Mouse (Mus musculus): ENCODE data around the gene Stk39. TPM values are rescaled to one million over a fixed set of nuclear protein-coding genes. Genes with fewer than 3 reads are reported as not detected.

Gene Stk39
- polyA plus RNA-seq, 1 experiment from 2014 or later, result 45.1 TPM

- ATAC-seq (replicated peaks; ENCODE audit: low FRiP score) (no peak), DNase-seq (ENCODE audit: low spot score) (no peak)
- H3K27ac ChIP-seq (ENCODE audit: low read depth, low read length), result 0 out of 2 replicates have a peak overlapping the region, but pooled peaks have one; percentile 15
- 15% methylated on average over 4 of the region's 4 CpGs for WGBS
- peaks cover 20% of the 10 kb centered on the region; the same call in 1 of the 2 replicates for H3K4me1 ChIP-seq (replicated peaks; ENCODE audit: control insufficient read depth, insufficient read depth, low read length)
- no peaks in the 10 kb centered on the region for H3K27me3 ChIP-seq (ENCODE audit: control insufficient read depth, insufficient read depth, low read length)
- no peaks in the 10 kb centered on the region for H3K9me3 ChIP-seq (ENCODE audit: control insufficient read depth, low read length)
- H3K4me3 ChIP-seq (ENCODE audit: low read depth, low read length), result no peak overlapping the region
- no peak overlapping the region for H3K9ac ChIP-seq (ENCODE audit: low read length)
- no peak overlapping the region for H3K4me2 ChIP-seq (ENCODE audit: low read depth, low read length, severe bottlenecking)
- H3K36me3 ChIP-seq (ENCODE audit: control insufficient read depth, insufficient read depth, low read length), result no peaks in the 10 kb centered on the region
Measured at GRCm38 (mm10) chr2:68434997-68435396, 37.1 kb downstream of the Stk39 start.

- H3K27me3 ChIP-seq (ENCODE audit: control insufficient read depth, insufficient read depth, low read length), result no peaks in the 10 kb centered on the region
- no peak overlapping the region for H3K27ac ChIP-seq (ENCODE audit: low read depth, low read length)
- H3K36me3 ChIP-seq (ENCODE audit: control insufficient read depth, insufficient read depth, low read length), result no peaks in the 10 kb centered on the region
- H3K4me3 ChIP-seq (ENCODE audit: low read depth, low read length), result no peak overlapping the region
- no peak overlapping the region for H3K4me2 ChIP-seq (ENCODE audit: low read depth, low read length, severe bottlenecking)
- H3K9ac ChIP-seq (ENCODE audit: low read length), result no peak overlapping the region
- DNase-seq (ENCODE audit: low spot score) (no peak), ATAC-seq (replicated peaks; ENCODE audit: low FRiP score) (no peak)
- peaks cover 20% of the 10 kb centered on the region; the same call in 1 of the 2 replicates for H3K4me1 ChIP-seq (replicated peaks; ENCODE audit: control insufficient read depth, insufficient read depth, low read length)
- no peaks in the 10 kb centered on the region for H3K9me3 ChIP-seq (ENCODE audit: control insufficient read depth, low read length)
- 43% methylated on average over 5 of the region's 5 CpGs for WGBS
Measured at GRCm38 (mm10) chr2:68434576-68434975, 37.5 kb downstream of the Stk39 start.

GRCm38 (mm10) chr2:68433736-68434312 lies 38.2 kb downstream of the Stk39 start:
- Histone ChIP-seq H3K36me3 (ENCODE audit: control insufficient read depth, insufficient read depth, low read length) (no peaks in the 10 kb centered on the region), H3K4me3 (ENCODE audit: low read depth, low read length) (no peak overlapping the region), H3K9ac (ENCODE audit: low read length) (no peak overlapping the region), H3K4me1 (replicated peaks; ENCODE audit: control insufficient read depth, insufficient read depth, low read length) (peaks cover 20% of the 10 kb centered on the region; the same call in 1 of the 2 replicates), H3K27ac (ENCODE audit: low read depth, low read length) (no peak overlapping the region), H3K27me3 (ENCODE audit: control insufficient read depth, insufficient read depth, low read length) (no peaks in the 10 kb centered on the region), H3K9me3 (ENCODE audit: control insufficient read depth, low read length) (no peaks in the 10 kb centered on the region), H3K4me2 (ENCODE audit: low read depth, low read length, severe bottlenecking) (no peak overlapping the region)
- WGBS, result 87% methylated on average over 9 of the region's 9 CpGs
- ATAC-seq (replicated peaks; ENCODE audit: low FRiP score) (0 out of 2 replicates have a peak, but pooled peaks have one; percentile 42), DNase-seq (ENCODE audit: low spot score) (no peak)

- H3K4me2 ChIP-seq (ENCODE audit: low read depth, low read length, severe bottlenecking), result no peak overlapping the region
- ATAC-seq (replicated peaks; ENCODE audit: low FRiP score), result no peak
Measured at GRCm38 (mm10) chr2:68432834-68433233, 39.2 kb downstream of the Stk39 start.

GRCm38 (mm10) chr2:68431024-68431962 lies 40.8 kb downstream of the Stk39 start:
- H3K4me3 ChIP-seq (ENCODE audit: low read depth, low read length), result no peak overlapping the region
- no peaks in the 10 kb centered on the region for H3K36me3 ChIP-seq (ENCODE audit: control insufficient read depth, insufficient read depth, low read length)
- 91% methylated on average over 14 of the region's 14 CpGs for WGBS
- ATAC-seq (replicated peaks; ENCODE audit: low FRiP score) (no peak), DNase-seq (ENCODE audit: low spot score) (no peak)
- H3K27me3 ChIP-seq (ENCODE audit: control insufficient read depth, insufficient read depth, low read length), result no peaks in the 10 kb centered on the region
- no peak overlapping the region for H3K4me2 ChIP-seq (ENCODE audit: low read depth, low read length, severe bottlenecking)
- no peak overlapping the region for H3K27ac ChIP-seq (ENCODE audit: low read depth, low read length)
- H3K9ac ChIP-seq (ENCODE audit: low read length), result no peak overlapping the region
- H3K4me1 ChIP-seq (replicated peaks; ENCODE audit: control insufficient read depth, insufficient read depth, low read length), result peaks cover 19% of the 10 kb centered on the region; the same call in 1 of the 2 replicates
- H3K9me3 ChIP-seq (ENCODE audit: control insufficient read depth, low read length), result no peaks in the 10 kb centered on the region

More at GRCm38 (mm10) chr2:68432834-68433233, 39.2 kb downstream of the Stk39 start:
- 61% methylated on average over 4 of the region's 4 CpGs for WGBS
- H3K9ac ChIP-seq (ENCODE audit: low read length), result no peak overlapping the region
- no peak overlapping the region for H3K4me3 ChIP-seq (ENCODE audit: low read depth, low read length)
- H3K4me1 ChIP-seq (replicated peaks; ENCODE audit: control insufficient read depth, insufficient read depth, low read length), result peaks cover 20% of the 10 kb centered on the region; the same call in 1 of the 2 replicates
- H3K27me3 ChIP-seq (ENCODE audit: control insufficient read depth, insufficient read depth, low read length), result no peaks in the 10 kb centered on the region
- H3K36me3 ChIP-seq (ENCODE audit: control insufficient read depth, insufficient read depth, low read length), result no peaks in the 10 kb centered on the region
- no peak for DNase-seq (ENCODE audit: low spot score)
- no peaks in the 10 kb centered on the region for H3K9me3 ChIP-seq (ENCODE audit: control insufficient read depth, low read length)
- no peak overlapping the region for H3K27ac ChIP-seq (ENCODE audit: low read depth, low read length)

GRCm38 (mm10) chr2:68430493-68430892 lies 41.6 kb downstream of the Stk39 start:
- no peak overlapping the region for H3K4me2 ChIP-seq (ENCODE audit: low read depth, low read length, severe bottlenecking)
- H3K27ac ChIP-seq (ENCODE audit: low read depth, low read length), result no peak overlapping the region
- H3K4me1 ChIP-seq (replicated peaks; ENCODE audit: control insufficient read depth, insufficient read depth, low read length), result peaks cover 12% of the 10 kb centered on the region; the same call in 1 of the 2 replicates
- H3K4me3 ChIP-seq (ENCODE audit: low read depth, low read length), result no peak overlapping the region
- no peak overlapping the region for H3K9ac ChIP-seq (ENCODE audit: low read length)
- H3K9me3 ChIP-seq (ENCODE audit: control insufficient read depth, low read length), result no peaks in the 10 kb centered on the region
- WGBS, result 91% methylated on average over 5 of the region's 5 CpGs
- H3K27me3 ChIP-seq (ENCODE audit: control insufficient read depth, insufficient read depth, low read length), result no peaks in the 10 kb centered on the region
- no peak for ATAC-seq (replicated peaks; ENCODE audit: low FRiP score)
- no peaks in the 10 kb centered on the region for H3K36me3 ChIP-seq (ENCODE audit: control insufficient read depth, insufficient read depth, low read length)
- no peak for DNase-seq (ENCODE audit: low spot score)

- DNase-seq (ENCODE audit: low spot score), result no peak
- no peak overlapping the region for H3K27ac ChIP-seq (ENCODE audit: low read depth, low read length)
- no peak overlapping the region for H3K9ac ChIP-seq (ENCODE audit: low read length)
- H3K4me1 ChIP-seq (replicated peaks; ENCODE audit: control insufficient read depth, insufficient read depth, low read length), result peaks cover 11% of the 10 kb centered on the region; the same call in 1 of the 2 replicates
- no peak for ATAC-seq (replicated peaks; ENCODE audit: low FRiP score)
- H3K9me3 ChIP-seq (ENCODE audit: control insufficient read depth, low read length), result no peaks in the 10 kb centered on the region
- WGBS, result 91% methylated on average over 4 of the region's 4 CpGs
- no peaks in the 10 kb centered on the region for H3K27me3 ChIP-seq (ENCODE audit: control insufficient read depth, insufficient read depth, low read length)
- H3K36me3 ChIP-seq (ENCODE audit: control insufficient read depth, insufficient read depth, low read length), result no peaks in the 10 kb centered on the region
- no peak overlapping the region for H3K4me3 ChIP-seq (ENCODE audit: low read depth, low read length)
- H3K4me2 ChIP-seq (ENCODE audit: low read depth, low read length, severe bottlenecking), result no peak overlapping the region
Measured at GRCm38 (mm10) chr2:68429436-68429835, 42.6 kb downstream of the Stk39 start.

GRCm38 (mm10) chr2:68426977-68427577 lies 45.0 kb downstream of the Stk39 start:
- 85% methylated on average over 5 of the region's 5 CpGs for WGBS
- DNase-seq (ENCODE audit: low spot score) (no peak), ATAC-seq (replicated peaks; ENCODE audit: low FRiP score) (no peak)
- H3K36me3 ChIP-seq (ENCODE audit: control insufficient read depth, insufficient read depth, low read length), result no peaks in the 10 kb centered on the region
- no peak overlapping the region for H3K4me2 ChIP-seq (ENCODE audit: low read depth, low read length, severe bottlenecking)
- no peaks in the 10 kb centered on the region for H3K9me3 ChIP-seq (ENCODE audit: control insufficient read depth, low read length)
- H3K4me3 ChIP-seq (ENCODE audit: low read depth, low read length), result no peak overlapping the region
- no peak overlapping the region for H3K9ac ChIP-seq (ENCODE audit: low read length)
- no peaks in the 10 kb centered on the region for H3K4me1 ChIP-seq (replicated peaks; ENCODE audit: control insufficient read depth, insufficient read depth, low read length)
- H3K27ac ChIP-seq (ENCODE audit: low read depth, low read length), result no peak overlapping the region
- H3K27me3 ChIP-seq (ENCODE audit: control insufficient read depth, insufficient read depth, low read length), result no peaks in the 10 kb centered on the region

Data from forebrain, embryonic 11.5 days (tissue).